Mouse (Mus musculus) hindbrain, embryonic 15.5 days (tissue): ENCODE results near the gene Pprc1. TPM values are rescaled to one million over a fixed set of nuclear protein-coding genes. Genes with fewer than 3 reads are reported as not detected.

ENCODE experiments used
- ATAC-seq: fragments of 200-750 bp; cut with Nextera tagmentation; 2 replicates; pipeline ENCODE4 v1.8.0; 2017; ENCODE audit warnings: low read depth, moderate number of reproducible peaks, moderate TSS enrichment; ENCODE audit not compliant: low FRiP score
- H3K27ac ChIP-seq: fragments of 300-500 bp; sonication (generic); replicated peaks from 2 replicates; pipeline ENCODE4 v1.5.1; 2015; ENCODE audit warnings: mild to moderate bottlenecking, inconsistent platforms
- H3K27me3 ChIP-seq: fragments of 300-500 bp; sonication (generic); 2 replicates; pipeline ENCODE4 v1.6.1; 2015; ENCODE audit warnings: control low read depth, inconsistent platforms
- H3K36me3 ChIP-seq: fragments of 300-500 bp; sonication (generic); 2 replicates; pipeline ENCODE4 v1.6.1; 2015; ENCODE audit warnings: control low read depth, inconsistent platforms
- H3K4me1 ChIP-seq: fragments of 300-500 bp; sonication (generic); replicated peaks from 2 replicates; pipeline ENCODE4 v1.6.1; 2015; ENCODE audit warnings: control low read depth, inconsistent platforms
- H3K4me2 ChIP-seq: fragments of 300-500 bp; sonication (generic); 2 replicates; pipeline ENCODE4 v1.6.1; 2015; ENCODE audit warnings: moderate library complexity, mild to moderate bottlenecking, inconsistent platforms
- H3K4me3 ChIP-seq: fragments of 300-500 bp; sonication (generic); 2 replicates; pipeline ENCODE4 v1.5.1; 2015; ENCODE audit warnings: mild to moderate bottlenecking, inconsistent platforms
- H3K9ac ChIP-seq: fragments of 300-500 bp; sonication (generic); 2 replicates; pipeline ENCODE4 v1.6.1; 2015; ENCODE audit warnings: inconsistent platforms
- H3K9me3 ChIP-seq: fragments of 300-500 bp; sonication (generic); 2 replicates; pipeline ENCODE4 v1.6.1; 2016; ENCODE audit warnings: control low read depth, inconsistent platforms
- WGBS: fragments of 180-500 bp; shearing (Covaris S2); methylation state at CpG from one replicate; pipeline ENCODE4 v1.1.7; 2015; 5-methylcytosine and 5-hydroxymethylcytosine counted together
- polyA plus RNA-seq: library from polyadenylated mRNA; unstranded; fragments of >200 nt; fragmentation: Nextera tagmentation; extraction: Ambion mirVana; gene quantifications from 2 replicates; pipeline ENCODE4 v1.2.1, GENCODE M21; 2015

Gene Pprc1
- polyA plus RNA-seq, 1 experiment from 2014 or later, result 23.4 TPM

DNA sequence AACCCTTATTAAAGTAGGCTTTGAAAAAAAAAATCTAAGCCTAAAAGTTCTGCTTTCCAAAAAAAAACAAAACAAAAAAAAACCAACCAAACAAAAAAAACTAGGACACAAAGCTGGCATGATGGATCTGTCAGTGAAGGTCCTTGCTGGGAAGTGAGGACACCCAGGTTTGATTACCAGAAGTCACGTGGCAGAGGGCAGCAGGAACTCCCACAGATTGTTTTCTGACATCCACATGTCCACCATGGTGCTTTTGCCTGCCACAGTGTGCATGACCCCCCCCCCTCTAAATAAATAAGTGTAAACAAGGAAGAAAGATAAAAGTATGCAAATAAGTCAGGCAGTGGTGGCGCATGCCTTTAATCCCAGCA, 59.5 kb downstream of the Pprc1 start:
- Histone ChIP-seq H3K4me3 (no peak overlapping the region), H3K4me2 (no peak overlapping the region), H3K27ac (no peak overlapping the region), H3K9me3 (no peaks in the 10 kb centered on the region), H3K36me3 (no peaks in the 10 kb centered on the region), H3K9ac (no peak overlapping the region), H3K4me1 (no peaks in the 10 kb centered on the region), H3K27me3 (no peaks in the 10 kb centered on the region)
- WGBS, result 78% methylated on average over 2 of the region's 2 CpGs
- no peak for ATAC-seq

GRCm38 (mm10) chr19:46110214-46110613, 65.5 kb downstream of the Pprc1 start:
- H3K27me3 ChIP-seq, result no peaks in the 10 kb centered on the region
- no peaks in the 10 kb centered on the region for H3K9me3 ChIP-seq
- H3K9ac ChIP-seq, result no peak overlapping the region
- no peaks in the 10 kb centered on the region for H3K4me1 ChIP-seq
- H3K4me3 ChIP-seq, result no peak overlapping the region
- H3K36me3 ChIP-seq, result no peaks in the 10 kb centered on the region
- 66% methylated on average over 2 of the region's 2 CpGs for WGBS
- no peak overlapping the region for H3K27ac ChIP-seq
- no peak for ATAC-seq
- no peak overlapping the region for H3K4me2 ChIP-seq

DNA sequence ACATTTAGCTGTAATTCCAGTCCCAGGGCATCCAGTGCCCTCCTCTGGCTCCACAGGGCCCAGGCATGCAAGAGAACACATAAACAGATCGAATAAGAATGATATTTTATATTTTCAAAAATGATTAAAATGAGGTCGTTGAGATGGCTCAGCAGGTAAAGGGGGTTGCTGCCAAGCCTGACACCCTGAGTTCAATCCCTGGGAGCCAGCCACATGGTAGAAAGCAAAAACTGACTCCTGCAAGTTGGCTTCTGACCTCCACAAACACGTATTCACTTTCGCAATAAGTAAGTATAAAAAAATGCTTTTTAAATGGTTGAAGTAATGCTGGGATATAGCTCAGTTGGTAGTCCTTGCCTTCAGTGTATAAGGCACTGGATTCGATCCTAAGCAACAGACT, 66.1 kb downstream of the Pprc1 start:
- Histone ChIP-seq H3K27ac (no peak overlapping the region), H3K4me2 (no peak overlapping the region), H3K9ac (no peak overlapping the region), H3K9me3 (no peaks in the 10 kb centered on the region), H3K27me3 (no peaks in the 10 kb centered on the region), H3K36me3 (no peaks in the 10 kb centered on the region), H3K4me3 (no peak overlapping the region), H3K4me1 (no peaks in the 10 kb centered on the region)
- WGBS, result 79% methylated on average over 5 of the region's 5 CpGs
- no peak for ATAC-seq

DNA sequence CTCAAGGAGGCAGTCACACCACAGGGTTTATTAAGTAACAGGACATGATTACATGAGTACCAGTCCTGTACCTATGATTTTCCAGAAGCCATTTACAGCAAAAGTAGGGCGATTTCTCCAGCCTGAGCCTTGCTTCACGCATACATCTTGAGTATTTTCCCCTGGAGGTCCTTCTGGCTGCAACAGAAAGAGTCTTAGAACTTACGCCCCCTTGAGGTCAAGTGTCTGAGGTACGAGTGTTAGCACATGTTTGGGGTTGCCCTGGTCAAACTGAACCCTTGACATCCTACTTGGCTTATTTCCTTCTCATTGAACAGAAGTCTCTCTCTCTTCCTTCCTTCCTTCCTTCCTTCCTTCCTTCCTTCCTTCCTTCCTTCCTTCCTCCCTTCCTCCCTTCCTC, 69.9 kb downstream of the Pprc1 start:
- ATAC-seq, result no peak
- 64% methylated on average over 4 of the region's 4 CpGs for WGBS
- no peak overlapping the region for H3K4me3 ChIP-seq

GRCm38 (mm10) chr19:46119458-46119857, 74.8 kb downstream of the Pprc1 start:
- 94% methylated on average over 3 of the region's 3 CpGs for WGBS
- no peak overlapping the region for H3K27ac ChIP-seq
- no peaks in the 10 kb centered on the region for H3K4me1 ChIP-seq
- no peak overlapping the region for H3K4me2 ChIP-seq
- H3K36me3 ChIP-seq, result no peaks in the 10 kb centered on the region
- H3K27me3 ChIP-seq, result no peaks in the 10 kb centered on the region
- H3K9me3 ChIP-seq, result no peaks in the 10 kb centered on the region
- H3K4me3 ChIP-seq, result no peak overlapping the region
- no peak overlapping the region for H3K9ac ChIP-seq
- no peak for ATAC-seq

More for the DNA sequence above, 69.9 kb downstream of the Pprc1 start:
- Histone ChIP-seq H3K27ac (no peak overlapping the region), H3K9me3 (no peaks in the 10 kb centered on the region), H3K36me3 (no peaks in the 10 kb centered on the region), H3K4me2 (no peak overlapping the region), H3K9ac (no peak overlapping the region), H3K4me1 (no peaks in the 10 kb centered on the region), H3K27me3 (no peaks in the 10 kb centered on the region)

- no peaks in the 10 kb centered on the region for H3K9me3 ChIP-seq
- no peaks in the 10 kb centered on the region for H3K36me3 ChIP-seq
- WGBS, result 81% methylated on average over 6 of the region's 6 CpGs
- no peaks in the 10 kb centered on the region for H3K27me3 ChIP-seq
- H3K4me3 ChIP-seq, result no peak overlapping the region
- no peak for ATAC-seq
- no peak overlapping the region for H3K27ac ChIP-seq
- H3K9ac ChIP-seq, result no peak overlapping the region
- H3K4me1 ChIP-seq, result no peaks in the 10 kb centered on the region
- H3K4me2 ChIP-seq, result no peak overlapping the region
Measured at GRCm38 (mm10) chr19:46120872-46121271, 76.2 kb downstream of the Pprc1 start.

Other genes starting within 250 kb of the Pprc1 start
- gene Kcnip2, start 228.8 kb upstream of the Pprc1 start, polyA plus RNA-seq, result 12.8 and 15.1 TPM in 2 replicates
- 23.1 TPM in 2 replicates for gene Armh3, start 46.4 kb upstream of the Pprc1 start, polyA plus RNA-seq
- gene Hps6, start 41.4 kb upstream of the Pprc1 start, polyA plus RNA-seq, result 4.2 and 5.0 TPM in 2 replicates
- gene Ldb1, start 328 bp downstream of the Pprc1 start, polyA plus RNA-seq, result 103 and 111 TPM in 2 replicates
- gene Nolc1, start 31.0 kb downstream of the Pprc1 start, polyA plus RNA-seq, result 63.1 and 64.7 TPM in 2 replicates
- gene Elovl3, start 87.0 kb downstream of the Pprc1 start, polyA plus RNA-seq, result 0.08 TPM in 1 of 2 replicates, not detected in the other
- gene Pitx3, start 103.4 kb downstream of the Pprc1 start, polyA plus RNA-seq, result 0.30 and 0.39 TPM in 2 replicates
- gene Gbf1, start 107.6 kb downstream of the Pprc1 start, polyA plus RNA-seq, result 71.1 and 81.0 TPM in 2 replicates